Mouse (Mus musculus): Measurements from ENCODE around the gene Prcp.

DNA sequence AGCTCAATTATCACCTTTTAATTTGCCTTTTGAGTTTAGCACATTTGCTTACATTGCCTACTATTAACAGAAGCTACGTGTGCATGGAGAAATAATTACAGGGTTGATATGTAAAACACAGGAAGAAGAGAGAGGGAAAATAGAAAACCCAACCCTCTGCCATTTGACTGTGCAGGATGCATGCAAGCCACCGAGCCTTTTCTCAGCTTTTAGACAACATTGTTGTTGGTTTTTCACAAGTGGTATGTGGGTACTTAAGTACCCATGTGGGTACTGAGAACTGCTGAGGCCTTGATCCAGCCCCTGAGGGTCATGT is 46.5 kb downstream of the Prcp start:
- TF ChIP-seq POLR2A (IDR thresholded peaks at IDR 0.05; ENCODE audit: insufficient read depth, low read depth, low read length) (no peak), CTCF (IDR thresholded peaks at IDR 0.05; ENCODE audit: insufficient read depth, low read depth, low read length) (no peak)
